Mouse (Mus musculus) CH12.LX (cell line): ENCODE data around the gene Otos. TPM values are rescaled to one million over a fixed set of nuclear protein-coding genes. Genes with fewer than 3 reads are reported as not detected.

ENCODE experiments used
- DNase-seq: peaks from one replicate; pipeline ENCODE4 v3.0.0-alpha.2; 2013; ENCODE audit errors: extremely low read depth
- H3K27ac ChIP-seq: 2 replicates; pipeline ENCODE4 v1.5.1; 2012; ENCODE audit warnings: low read depth, mild to moderate bottlenecking, control low read depth, moderate library complexity; ENCODE audit not compliant: insufficient read depth
- H3K27me3 ChIP-seq: replicated peaks from 2 replicates; pipeline ENCODE3; 2012; ENCODE audit warnings: inconsistent platforms
- H3K36me3 ChIP-seq, 2 experiments: replicated peaks in 1 of 2; 2 replicates each; pipeline versions ENCODE3 to v1.6.1; 2012; ENCODE audit warnings: inconsistent platforms in 1 of 2, low read length in 1 of 2, mild to moderate bottlenecking in 1 of 2, mixed read lengths in 1 of 2, moderate library complexity in 1 of 2; ENCODE audit not compliant: control insufficient read depth in 1 of 2, insufficient read depth in 1 of 2
- H3K4me1 ChIP-seq, 2 experiments: 2 replicates each; pipeline ENCODE4 v1.6.1; 2012; ENCODE audit warnings: inconsistent platforms in 1 of 2, moderate library complexity in 1 of 2; ENCODE audit not compliant: insufficient read depth in 2 of 2, control insufficient read depth in 1 of 2
- H3K4me2 ChIP-seq: 2 replicates; pipeline ENCODE4 v1.6.1; 2012; ENCODE audit warnings: low read depth, mild to moderate bottlenecking, control low read depth; ENCODE audit not compliant: poor library complexity, insufficient read depth, severe bottlenecking
- H3K4me3 ChIP-seq, 3 experiments: fragments of 150-350 bp in 1 of 3; sonication (generic) in 1 of 3; replicated peaks in 1 of 3; 2 replicates each; pipeline versions ENCODE3 to v1.5.1; 2011 to 2012; ENCODE audit warnings: low read depth in 2 of 3, low read length in 2 of 3, mild to moderate bottlenecking in 2 of 3, moderate library complexity in 2 of 3, control low read depth in 1 of 3, improper control_type of control experiment in 1 of 3, inconsistent platforms in 1 of 3, mixed read lengths in 1 of 3; ENCODE audit not compliant: poor library complexity in 1 of 3
- H3K79me2 ChIP-seq: replicated peaks from 2 replicates; pipeline ENCODE4 v1.6.1; 2012; ENCODE audit warnings: mild to moderate bottlenecking, moderate library complexity; ENCODE audit not compliant: control insufficient read depth, poor library complexity, insufficient read depth, severe bottlenecking; ENCODE audit errors: extremely low read depth
- H3K9ac ChIP-seq: 2 replicates; pipeline ENCODE4 v1.6.1; 2012; ENCODE audit warnings: low read depth, mild to moderate bottlenecking, control low read depth, moderate library complexity; ENCODE audit not compliant: insufficient read depth
- H3K9me3 ChIP-seq: replicated peaks from 2 replicates; pipeline ENCODE3; 2012; ENCODE audit warnings: low read length, inconsistent platforms, mixed read lengths
- CHD1 ChIP-seq: IDR thresholded peaks from 2 replicates; pipeline ENCODE4 v1.6.1; 2012; ENCODE audit warnings: low read depth, low read length, improper control_type of control experiment, inconsistent platforms
- CHD2 ChIP-seq: IDR thresholded peaks from 2 replicates; pipeline ENCODE4 v1.6.1; 2011; ENCODE audit warnings: low read length, improper control_type of control experiment
- E2F4 ChIP-seq: IDR thresholded peaks from 2 replicates; pipeline ENCODE4 v1.6.1; 2011; ENCODE audit warnings: low read depth, low read length, improper control_type of control experiment; ENCODE audit not compliant: insufficient replicate concordance
- EP300 ChIP-seq: IDR thresholded peaks from 2 replicates; pipeline ENCODE4 v1.6.1; 2011; ENCODE audit warnings: low read length, improper control_type of control experiment
- ETS1 ChIP-seq: conservative IDR thresholded peaks from 2 replicates; pipeline ENCODE4 v1.6.1; 2012; ENCODE audit warnings: low read depth, mild to moderate bottlenecking, inconsistent platforms, low read length, improper control_type of control experiment, moderate library complexity
- GABPA ChIP-seq: IDR thresholded peaks from 2 replicates; pipeline ENCODE4 v1.6.1; 2012; ENCODE audit warnings: low read depth, low read length, improper control_type of control experiment, inconsistent platforms; ENCODE audit not compliant: insufficient replicate concordance
- JUN ChIP-seq: IDR thresholded peaks from 2 replicates; pipeline ENCODE4 v1.6.1; 2011; ENCODE audit warnings: low read depth, mild to moderate bottlenecking, low read length, improper control_type of control experiment, moderate library complexity; ENCODE audit not compliant: insufficient read depth
- JUND ChIP-seq: conservative IDR thresholded peaks from 2 replicates; pipeline ENCODE4 v1.6.1; 2011; ENCODE audit warnings: low read depth, low read length, improper control_type of control experiment
- KAT2A ChIP-seq: IDR thresholded peaks from 2 replicates; pipeline ENCODE4 v1.6.1; 2012; ENCODE audit warnings: low read length, improper control_type of control experiment, inconsistent platforms; ENCODE audit not compliant: insufficient replicate concordance
- MAZ ChIP-seq: IDR thresholded peaks from 2 replicates; pipeline ENCODE4 v1.6.1; 2012; ENCODE audit warnings: low read depth, mild to moderate bottlenecking, inconsistent platforms, low read length, improper control_type of control experiment, moderate library complexity
- MEF2A ChIP-seq: IDR thresholded peaks from 2 replicates; pipeline ENCODE4 v1.6.1; 2014; ENCODE audit warnings: low read depth, mild to moderate bottlenecking, inconsistent platforms, low read length, improper control_type of control experiment, borderline replicate concordance
- MXI1 ChIP-seq: IDR thresholded peaks from 2 replicates; pipeline ENCODE4 v1.6.1; 2011; ENCODE audit warnings: mild to moderate bottlenecking, low read depth, low read length, improper control_type of control experiment
- NELFE ChIP-seq: IDR thresholded peaks from 2 replicates; pipeline ENCODE4 v1.6.1; 2011; ENCODE audit warnings: low read depth, low read length, improper control_type of control experiment
- NRF1 ChIP-seq: IDR thresholded peaks from 2 replicates; pipeline ENCODE4 v1.6.1; 2014; ENCODE audit warnings: low read depth, mild to moderate bottlenecking, inconsistent platforms, low read length, improper control_type of control experiment, moderate library complexity
- RCOR1 ChIP-seq: conservative IDR thresholded peaks from 2 replicates; pipeline ENCODE4 v1.6.1; 2012; ENCODE audit warnings: low read depth, mild to moderate bottlenecking, inconsistent platforms, low read length, improper control_type of control experiment
- TBP ChIP-seq: conservative IDR thresholded peaks from 2 replicates; pipeline ENCODE4 v1.6.1; 2011; ENCODE audit warnings: low read depth, low read length, improper control_type of control experiment
- UBTF ChIP-seq: IDR thresholded peaks from 2 replicates; pipeline ENCODE4 v1.6.1; 2012; ENCODE audit warnings: low read depth, mild to moderate bottlenecking, inconsistent platforms, low read length, improper control_type of control experiment, moderate library complexity
- ZKSCAN1 ChIP-seq: IDR thresholded peaks from 2 replicates; pipeline ENCODE4 v1.6.1; 2012; ENCODE audit warnings: low read depth, inconsistent platforms, low read length, improper control_type of control experiment, borderline replicate concordance
- ZMIZ1 ChIP-seq: IDR thresholded peaks from 2 replicates; pipeline ENCODE4 v1.6.1; 2012; ENCODE audit warnings: low read depth, mild to moderate bottlenecking, inconsistent platforms, low read length, improper control_type of control experiment
- ZNF384 ChIP-seq: IDR thresholded peaks from 2 replicates; pipeline ENCODE4 v1.6.1; 2012; ENCODE audit warnings: low read depth, low read length, improper control_type of control experiment, inconsistent platforms
- dilution Hi-C: fragments of 300-500 bp; cut with MboI; formaldehyde crosslinking; loops from 2 replicates; pipeline ENCODE4 v1.14.3; 2020; ENCODE audit warnings: low sequenced_read_pairs; ENCODE audit not compliant: extremely low pct_unique_long_range_greater_than_20kb, extremely low pct_ligation_motif_present
- in situ Hi-C: fragments of 300-500 bp; cut with MboI; formaldehyde crosslinking; loops from 3 replicates; pipeline ENCODE4 v1.14.3; 2019; ENCODE audit warnings: low sequenced_read_pairs, low pct_ligation_motif_present, low pct_unique_long_range_greater_than_20kb, mixed read lengths
- polyA plus RNA-seq: library from polyadenylated mRNA; unstranded; fragments of >175 nt; gene quantifications from 2 replicates; pipeline ENCODE4 v1.2.1, GENCODE M21; 2012; ENCODE audit warnings: low read depth; ENCODE audit not compliant: insufficient read length
- total RNA-seq, 2 experiments: library from RNA; depleted of rRNA; stranded (reverse); fragments of 300-350 nt in 1 of 2; fragments of >200 nt in 1 of 2; gene quantifications; 2 replicates each; pipeline ENCODE4 v1.2.3; 2012 to 2014

Otos gene
- total and polyA plus RNA-seq, 3 experiments, result 0.24 TPM; not detected in 2

- Histone ChIP-seq H3K27me3 (peaks cover 75% of the 10 kb centered on the region), H3K4me3 (no peak overlapping the region), H3K36me3 (no peaks in the 10 kb centered on the region), H3K79me2 (no peaks in the 10 kb centered on the region), H3K4me1 (0 out of 4 replicates have a peak, but pooled peaks cover 0 to 3% of the 10 kb centered on the region in 2 experiments), H3K4me2 (no peak overlapping the region), H3K9ac (no peak overlapping the region), H3K9me3 (no peaks in the 10 kb centered on the region), H3K27ac (no peak overlapping the region)
- dilution Hi-C loops, result no loop called here
- no peak for TF ChIP-seq CHD1
- no peak for TF ChIP-seq EP300
- no peak for TF ChIP-seq E2F4
- TF ChIP-seq JUN, result no peak
- no peak for TF ChIP-seq RCOR1
- no peak for TF ChIP-seq ZNF384
- no peak for TF ChIP-seq MAZ
- no peak for TF ChIP-seq NELFE
- TF ChIP-seq MXI1, result no peak
- no peak for TF ChIP-seq KAT2A
- TF ChIP-seq GABPA, result no peak
- no peak for TF ChIP-seq UBTF
- TF ChIP-seq MEF2A, result no peak
- TF ChIP-seq NRF1, result no peak
- TF ChIP-seq CHD2, result no peak
- TF ChIP-seq ZMIZ1, result no peak
- TF ChIP-seq ETS1, result no peak
- TF ChIP-seq ZKSCAN1, result no peak
- TF ChIP-seq JUND, result no peak
- no peak for TF ChIP-seq TBP
- in situ Hi-C loops, result no loop called here
- DNase-seq, result no peak
These were observed 52.6 kb downstream of the Otos start for GRCm38 (mm10) chr1:92596019-92596418.

Other genes with a start within 250 kb of the Otos start
- gene Ndufa10, start 175.0 kb downstream of the Otos start, total RNA-seq (2012; rRNA removed), result 103 and 111 TPM in 2 replicates
- gene Ndufa10, start 175.0 kb downstream of the Otos start, total RNA-seq (2014; rRNA removed), result 139 and 142 TPM in 2 replicates
- gene Ndufa10, start 175.0 kb downstream of the Otos start, polyA plus RNA-seq, result 230 and 296 TPM in 2 replicates
- gene Olfr1416, start 163.7 kb downstream of the Otos start, total RNA-seq (2012; rRNA removed), result not detected in 2 replicates
- gene Olfr1416, start 163.7 kb downstream of the Otos start, total RNA-seq (2014; rRNA removed), result not detected in 2 replicates
- gene Olfr1416, start 163.7 kb downstream of the Otos start, polyA plus RNA-seq, result not detected in 2 replicates
- gene Olfr1415, start 152.7 kb downstream of the Otos start, total RNA-seq (2012; rRNA removed), result not detected in 2 replicates
- gene Olfr1415, start 152.7 kb downstream of the Otos start, total RNA-seq (2014; rRNA removed), result not detected in 2 replicates
- gene Olfr1415, start 152.7 kb downstream of the Otos start, polyA plus RNA-seq, result not detected in 2 replicates
- gene Olfr1414, start 130.2 kb downstream of the Otos start, total RNA-seq (2012; rRNA removed), result 0.25 TPM in 2 replicates
- 0.20 TPM in 1 of 2 replicates, not detected in the other for gene Olfr1414, start 130.2 kb downstream of the Otos start, total RNA-seq (2014; rRNA removed)
- gene Olfr1414, start 130.2 kb downstream of the Otos start, polyA plus RNA-seq, result not detected in 2 replicates
- not detected in 2 replicates for gene Olfr1413, start 77.5 kb downstream of the Otos start, total RNA-seq (2012; rRNA removed)
- gene Olfr1413, start 77.5 kb downstream of the Otos start, total RNA-seq (2014; rRNA removed), result not detected in 2 replicates
- not detected in 2 replicates for gene Olfr1413, start 77.5 kb downstream of the Otos start, polyA plus RNA-seq
- not detected in 2 replicates for gene Olfr1412, start 63.1 kb downstream of the Otos start, total RNA-seq (2012; rRNA removed)
- not detected in 2 replicates for gene Olfr1412, start 63.1 kb downstream of the Otos start, total RNA-seq (2014; rRNA removed)
- gene Olfr1412, start 63.1 kb downstream of the Otos start, polyA plus RNA-seq, result not detected in 2 replicates
- not detected in 2 replicates for gene Olfr1411, start 54.4 kb downstream of the Otos start, total RNA-seq (2012; rRNA removed)
- not detected in 2 replicates for gene Olfr1411, start 54.4 kb downstream of the Otos start, total RNA-seq (2014; rRNA removed)
- not detected in 2 replicates for gene Olfr1411, start 54.4 kb downstream of the Otos start, polyA plus RNA-seq
- gene Olfr1410, start 43.1 kb downstream of the Otos start, total RNA-seq (2012; rRNA removed), result 0.08 TPM in 2 replicates
- gene Olfr1410, start 43.1 kb downstream of the Otos start, total RNA-seq (2014; rRNA removed), result not detected in 2 replicates
- gene Olfr1410, start 43.1 kb downstream of the Otos start, polyA plus RNA-seq, result not detected in 2 replicates
- gene Olfr12, start 31.1 kb downstream of the Otos start, total RNA-seq (2012; rRNA removed), result 0.08 TPM in 1 of 2 replicates, not detected in the other
- not detected in 2 replicates for gene Olfr12, start 31.1 kb downstream of the Otos start, total RNA-seq (2014; rRNA removed)
- not detected in 2 replicates for gene Olfr12, start 31.1 kb downstream of the Otos start, polyA plus RNA-seq
- 209 and 220 TPM in 2 replicates for gene Cops9, start 6.9 kb downstream of the Otos start, total RNA-seq (2012; rRNA removed)
- gene Cops9, start 6.9 kb downstream of the Otos start, total RNA-seq (2014; rRNA removed), result 169 and 185 TPM in 2 replicates
- gene Cops9, start 6.9 kb downstream of the Otos start, polyA plus RNA-seq, result 168 and 182 TPM in 2 replicates
- gene Gpc1, start 182.8 kb upstream of the Otos start, total RNA-seq (2012; rRNA removed), result 0.55 and 0.59 TPM in 2 replicates
- gene Gpc1, start 182.8 kb upstream of the Otos start, total RNA-seq (2014; rRNA removed), result 0.05 TPM in 1 of 2 replicates, not detected in the other
- gene Gpc1, start 182.8 kb upstream of the Otos start, polyA plus RNA-seq, result 0.11 TPM in 1 of 2 replicates, not detected in the other